Mouse (Mus musculus): ENCODE measurements around the gene Vmn1r148.
"Not testable (repeated sequence)": the region's sequence is repeated elsewhere in the genome, so short reads cannot be mapped to it uniquely, and the experiment has no call there.

Gene Vmn1r148

DNA sequence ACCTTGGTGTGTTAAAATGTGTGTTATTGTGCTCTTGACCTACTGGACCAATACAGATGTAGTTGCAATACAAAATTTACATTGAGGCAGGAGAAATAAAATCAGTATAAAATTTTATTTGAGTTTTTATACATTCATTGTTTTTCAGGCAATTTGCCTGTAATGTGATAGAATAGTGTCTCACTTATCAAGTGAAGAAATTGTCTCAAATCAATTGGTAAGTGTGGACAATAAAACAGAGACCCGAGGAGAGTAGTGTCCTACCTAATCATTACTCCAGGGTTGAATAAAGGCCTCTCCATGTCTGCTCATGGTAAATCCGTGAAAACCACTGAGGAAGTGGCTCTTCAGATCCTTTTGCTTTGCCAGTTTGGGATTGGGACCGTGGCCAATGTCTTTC is at the start of gene Vmn1r148:
Gene Vmn1r148, plus strand, starts transcription at position 301 of the 400 bp plus-strand sequence.
- not testable (repeated sequence) for DNase-seq (ENCODE audit: low spot score)

DNA sequence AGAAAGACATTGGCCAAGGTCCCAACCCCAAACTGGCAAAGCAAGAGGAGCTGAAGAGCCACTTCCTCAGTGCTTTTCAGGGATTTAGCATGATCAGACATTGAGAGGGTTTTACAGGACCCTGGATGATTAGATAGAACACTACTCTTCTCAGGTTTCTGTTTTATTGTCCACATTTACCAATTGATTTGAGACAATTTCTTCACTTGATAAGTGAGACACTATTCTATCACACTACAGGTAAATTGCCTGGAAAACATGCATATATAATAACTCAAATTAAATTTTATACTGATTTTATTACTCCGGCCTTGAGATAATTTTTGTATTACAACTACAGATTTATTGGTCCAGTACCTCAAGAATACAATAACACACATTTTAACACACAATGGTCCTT is 42.4 kb upstream of the Vmn1r148 start, which contains the start of gene Gm8660:
Gene Gm8660, minus strand, starts transcription at position 101 of the 400 bp plus-strand sequence.
- not testable (repeated sequence) for DNase-seq (ENCODE audit: low spot score)

DNA sequence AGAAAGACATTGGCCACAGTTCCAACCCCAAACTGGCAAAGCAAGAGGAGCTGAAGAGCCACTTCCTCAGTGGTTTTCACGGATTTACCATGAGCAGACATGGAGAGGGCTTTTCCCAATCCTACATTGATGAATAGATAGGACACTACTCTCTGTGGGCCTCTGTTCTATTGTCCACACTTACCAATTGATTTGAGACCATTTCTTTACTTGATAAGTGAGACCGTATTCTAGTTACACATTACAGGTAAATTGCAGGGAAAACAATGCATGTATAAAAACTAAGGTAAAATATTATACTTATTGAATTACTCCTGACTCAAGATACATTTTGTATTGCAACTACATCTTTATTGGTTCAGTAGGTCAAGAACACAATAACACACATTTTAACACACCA is 24.7 kb downstream of the Vmn1r148 start, which contains the start of gene Vmn1r149:
Gene Vmn1r149, minus strand, starts transcription at position 101 of the 400 bp plus-strand sequence.
- DNase-seq (ENCODE audit: low spot score): not testable (repeated sequence)

GRCm38 (mm10) chr7:22463975-22464374 is 50.6 kb downstream of the Vmn1r148 start, which contains the start of gene Gm10665:
TSS of gene Gm10665 (minus strand) at chr7:22464075.
- DNase-seq (ENCODE audit: low spot score): not testable (repeated sequence)
